Mouse (Mus musculus) liver, adult 2 months (tissue): ENCODE measurements around the gene Wwox. TPM values are rescaled to one million over a fixed set of nuclear protein-coding genes. Genes with fewer than 3 reads are reported as not detected.

Experiments used
- DNase-seq: peaks from one replicate; pipeline ENCODE4 v3.0.0-alpha.2; 2011; ENCODE audit warnings: low read depth, low spot score; ENCODE audit errors: extremely low read depth
- H3K27ac ChIP-seq: fragments of 200-500 bp; replicated peaks from 2 replicates; pipeline ENCODE4 v1.5.1; 2012; ENCODE audit warnings: low read depth, mild to moderate bottlenecking, control low read depth, inconsistent platforms, low read length; ENCODE audit not compliant: insufficient read depth
- H3K27me3 ChIP-seq: fragments of 200-500 bp; 2 replicates; pipeline ENCODE4 v1.6.1; 2012; ENCODE audit warnings: mild to moderate bottlenecking, moderate library complexity, low read length, inconsistent platforms; ENCODE audit not compliant: control insufficient read depth, insufficient read depth
- H3K36me3 ChIP-seq: fragments of 200-500 bp; 2 replicates; pipeline ENCODE4 v1.6.1; 2012; ENCODE audit warnings: low read length, inconsistent platforms; ENCODE audit not compliant: control insufficient read depth, insufficient read depth
- H3K4me1 ChIP-seq: fragments of 200-500 bp; 2 replicates; pipeline ENCODE4 v1.6.1; 2011; ENCODE audit warnings: low read length; ENCODE audit not compliant: control insufficient read depth, insufficient read depth
- H3K4me3 ChIP-seq: fragments of 200-500 bp; 2 replicates; pipeline ENCODE4 v1.5.1; 2011; ENCODE audit warnings: low read depth, mild to moderate bottlenecking, control low read depth, low read length, moderate library complexity; ENCODE audit not compliant: insufficient read depth
- H3K79me2 ChIP-seq: fragments of 200-500 bp; 2 replicates; pipeline ENCODE4 v1.6.1; 2012; ENCODE audit warnings: inconsistent platforms, mild to moderate bottlenecking, low read length, moderate library complexity; ENCODE audit not compliant: control insufficient read depth, insufficient read depth
- H3K9ac ChIP-seq: fragments of 200-500 bp; 2 replicates; pipeline ENCODE4 v1.6.1; 2012; ENCODE audit warnings: low read depth, mild to moderate bottlenecking, control low read depth, inconsistent platforms, low read length
- CTCF ChIP-seq: fragments of 200-500 bp; IDR thresholded peaks from 2 replicates; pipeline ENCODE4 v1.5.1; 2011; ENCODE audit warnings: low read depth, low read length, control low read depth
- POLR2A ChIP-seq: fragments of 200-500 bp; IDR thresholded peaks from 2 replicates; pipeline ENCODE4 v1.6.1; 2011; ENCODE audit warnings: low read length, control low read depth; ENCODE audit not compliant: insufficient read depth; ENCODE audit errors: extremely low read depth
- WGBS: fragments of 180-500 bp; shearing (Covaris S2); methylation state at CpG from one replicate; pipeline ENCODE4 v1.1.7; 2018; 5-methylcytosine and 5-hydroxymethylcytosine counted together
- polyA plus RNA-seq: library from polyadenylated mRNA; depleted of rRNA; stranded (reverse); fragments of >200 nt; gene quantifications from 2 replicates; pipeline ENCODE4 v1.2.3, GENCODE M21; 2012
- total RNA-seq: library from RNA; depleted of rRNA; stranded (reverse); fragments of >200 nt; gene quantifications from 2 replicates; pipeline ENCODE4 v1.2.3, GENCODE M21; 2014

The Wwox gene
- total and polyA plus RNA-seq, 2 experiments = 7.2 to 10.0 TPM

GRCm38 (mm10) chr8:114883967-114884366, 444.5 kb downstream of the Wwox start:
- H3K9ac ChIP-seq = no peak overlapping the region
- H3K4me1 ChIP-seq = no peaks in the 10 kb centered on the region
- 86% methylated on average over 9 of the region's 9 CpGs for WGBS
- H3K27me3 ChIP-seq = no peaks in the 10 kb centered on the region
- TF ChIP-seq POLR2A = no peak
- TF ChIP-seq CTCF = peak; percentile 41; the same call in 1 of the 2 replicates
- DNase-seq = no peak
- no peaks in the 10 kb centered on the region for H3K79me2 ChIP-seq
- no peak overlapping the region for H3K4me3 ChIP-seq
- no peak overlapping the region for H3K27ac ChIP-seq
- no peaks in the 10 kb centered on the region for H3K36me3 ChIP-seq

- Histone ChIP-seq H3K4me3 (no peak overlapping the region), H3K36me3 (no peaks in the 10 kb centered on the region), H3K4me1 (no peaks in the 10 kb centered on the region), H3K27me3 (no peaks in the 10 kb centered on the region), H3K79me2 (no peaks in the 10 kb centered on the region), H3K27ac (no peak overlapping the region), H3K9ac (no peak overlapping the region)
- TF ChIP-seq POLR2A (no peak), CTCF (no peak)
- 86% methylated on average over 18 of the region's 18 CpGs for WGBS
- DNase-seq = no peak
Measured at GRCm38 (mm10) chr8:114885026-114885592, 445.7 kb downstream of the Wwox start.

GRCm38 (mm10) chr8:114888388-114888787, 448.9 kb downstream of the Wwox start:
- H3K27me3 ChIP-seq = no peaks in the 10 kb centered on the region
- DNase-seq = no peak
- no peaks in the 10 kb centered on the region for H3K4me1 ChIP-seq
- no peaks in the 10 kb centered on the region for H3K79me2 ChIP-seq
- no peak overlapping the region for H3K27ac ChIP-seq
- no peaks in the 10 kb centered on the region for H3K36me3 ChIP-seq
- TF ChIP-seq CTCF = no peak
- TF ChIP-seq POLR2A = no peak
- 97% methylated on average over 3 of the region's 3 CpGs for WGBS
- no peak overlapping the region for H3K9ac ChIP-seq
- no peak overlapping the region for H3K4me3 ChIP-seq

- DNase-seq = no peak
- Histone ChIP-seq H3K27ac (no peak overlapping the region), H3K27me3 (no peaks in the 10 kb centered on the region), H3K36me3 (no peaks in the 10 kb centered on the region), H3K4me1 (no peaks in the 10 kb centered on the region), H3K4me3 (no peak overlapping the region), H3K9ac (no peak overlapping the region), H3K79me2 (no peaks in the 10 kb centered on the region)
- WGBS = 89% methylated on average over 16 of the region's 16 CpGs
- TF ChIP-seq POLR2A (no peak), CTCF (no peak)
Measured at GRCm38 (mm10) chr8:114889578-114890374, 450.3 kb downstream of the Wwox start.

GRCm38 (mm10) chr8:114890478-114890877, 451.0 kb downstream of the Wwox start:
- Histone ChIP-seq H3K27me3 (no peaks in the 10 kb centered on the region), H3K79me2 (no peaks in the 10 kb centered on the region), H3K9ac (no peak overlapping the region), H3K27ac (no peak overlapping the region), H3K4me1 (no peaks in the 10 kb centered on the region), H3K4me3 (no peak overlapping the region), H3K36me3 (no peaks in the 10 kb centered on the region)
- WGBS = 91% methylated on average over 5 of the region's 5 CpGs
- TF ChIP-seq CTCF (no peak), POLR2A (no peak)
- DNase-seq = no peak

- Histone ChIP-seq H3K4me3 (no peak overlapping the region), H3K27me3 (no peaks in the 10 kb centered on the region), H3K27ac (no peak overlapping the region), H3K79me2 (no peaks in the 10 kb centered on the region), H3K9ac (no peak overlapping the region), H3K36me3 (no peaks in the 10 kb centered on the region), H3K4me1 (no peaks in the 10 kb centered on the region)
- 91% methylated on average over 4 of the region's 4 CpGs for WGBS
- no peak for DNase-seq
- TF ChIP-seq CTCF = no peak
- TF ChIP-seq POLR2A = no peak
Measured at GRCm38 (mm10) chr8:114891252-114891651, 451.8 kb downstream of the Wwox start.
